Mouse (Mus musculus): ENCODE measurements at regions not wholly inside any gene's neighbourhood (a gene's known extent, or its start where the extent isn't known, plus 50 kb on each side); places are given as distances from the start of the nearest gene placed in this dataset.
A peak's percentile ranks its signal among the peaks of the same experiment; 100 is the strongest.

- Histone ChIP-seq H3K4me1 (ENCODE audit: control insufficient read depth, insufficient read depth, low read length) (0 out of 2 replicates have a peak, but pooled peaks cover 6% of the 10 kb centered on the region), H3K4me3 (ENCODE audit: low read depth, low read length) (peak overlapping the region; percentile 15; the same call in 1 of the 2 replicates), H3K9ac (ENCODE audit: low read length) (peak overlapping the region; percentile 52), H3K27ac (replicated peaks; ENCODE audit: low read depth, low read length) (no peak overlapping the region), H3K27me3 (ENCODE audit: control insufficient read depth, insufficient read depth, low read length) (no peaks in the 10 kb centered on the region), H3K36me3 (ENCODE audit: control insufficient read depth, insufficient read depth, low read length) (no peaks in the 10 kb centered on the region), H3K9me3 (ENCODE audit: control insufficient read depth, low read length) (no peaks in the 10 kb centered on the region), H3K4me2 (ENCODE audit: low read depth, severe bottlenecking) (peak overlapping the region; percentile 50)
- 2% methylated on average over 13 of the region's 13 CpGs for WGBS
- ATAC-seq (ENCODE audit: insufficient number of reproducible peaks, low FRiP score, low TSS enrichment, low read depth), result peak; percentile 65; the same call in 1 of the 2 replicates
- DNase-seq (ENCODE audit: low spot score), result peak; percentile 69
Measured at GRCm38 (mm10) chr10:99461446-99461966, 198.5 kb downstream of the Dusp6 start.

- H3K27me3 ChIP-seq (ENCODE audit: control insufficient read depth, insufficient read depth, low read length), result no peaks in the 10 kb centered on the region
- H3K9me3 ChIP-seq (ENCODE audit: control insufficient read depth, low read length), result no peaks in the 10 kb centered on the region
- 88% methylated on average over 1 of the region's 1 CpGs for WGBS
- no peak overlapping the region for H3K27ac ChIP-seq (replicated peaks; ENCODE audit: low read depth, low read length)
- H3K9ac ChIP-seq (ENCODE audit: low read length), result no peak overlapping the region
- H3K4me1 ChIP-seq (ENCODE audit: control insufficient read depth, insufficient read depth, low read length), result 0 out of 2 replicates have a peak, but pooled peaks cover under 1% of the 10 kb centered on the region
- H3K4me3 ChIP-seq (ENCODE audit: low read depth, low read length), result no peak overlapping the region
- H3K4me2 ChIP-seq (ENCODE audit: low read depth, severe bottlenecking), result no peak overlapping the region
- no peak for ATAC-seq (ENCODE audit: insufficient number of reproducible peaks, low FRiP score, low TSS enrichment, low read depth)
- DNase-seq (ENCODE audit: low spot score), result no peak
- no peaks in the 10 kb centered on the region for H3K36me3 ChIP-seq (ENCODE audit: control insufficient read depth, insufficient read depth, low read length)
Measured at GRCm38 (mm10) chr10:99466695-99467094, 203.7 kb downstream of the Dusp6 start.

- H3K9ac ChIP-seq (ENCODE audit: low read length), result no peak overlapping the region
- H3K4me2 ChIP-seq (ENCODE audit: low read depth, severe bottlenecking), result no peak overlapping the region
- ATAC-seq (ENCODE audit: insufficient number of reproducible peaks, low FRiP score, low TSS enrichment, low read depth) (no peak), DNase-seq (ENCODE audit: low spot score) (no peak)
- no peaks in the 10 kb centered on the region for H3K36me3 ChIP-seq (ENCODE audit: control insufficient read depth, insufficient read depth, low read length)
- no peaks in the 10 kb centered on the region for H3K9me3 ChIP-seq (ENCODE audit: control insufficient read depth, low read length)
- no peaks in the 10 kb centered on the region for H3K4me1 ChIP-seq (ENCODE audit: control insufficient read depth, insufficient read depth, low read length)
- H3K27me3 ChIP-seq (ENCODE audit: control insufficient read depth, insufficient read depth, low read length), result no peaks in the 10 kb centered on the region
- 81% methylated on average over 9 of the region's 9 CpGs for WGBS
- H3K27ac ChIP-seq (replicated peaks; ENCODE audit: low read depth, low read length), result 0 out of 2 replicates have a peak overlapping the region, but pooled peaks have one; percentile 6
- no peak overlapping the region for H3K4me3 ChIP-seq (ENCODE audit: low read depth, low read length)
Measured at GRCm38 (mm10) chr10:99467319-99467842, 204.3 kb downstream of the Dusp6 start.

- ATAC-seq (ENCODE audit: insufficient number of reproducible peaks, low FRiP score, low TSS enrichment, low read depth), result no peak
- H3K4me1 ChIP-seq (ENCODE audit: control insufficient read depth, insufficient read depth, low read length), result no peaks in the 10 kb centered on the region
- WGBS, result 42% methylated on average over 3 of the region's 3 CpGs
Measured at GRCm38 (mm10) chr10:99468971-99469370, 205.9 kb downstream of the Dusp6 start.

GRCm38 (mm10) chr10:99471832-99472497, 208.9 kb downstream of the Dusp6 start:
- H3K27me3 ChIP-seq (ENCODE audit: control insufficient read depth, insufficient read depth, low read length), result no peaks in the 10 kb centered on the region
- no peaks in the 10 kb centered on the region for H3K9me3 ChIP-seq (ENCODE audit: control insufficient read depth, low read length)
- 77% methylated on average over 8 of the region's 8 CpGs for WGBS
- ATAC-seq (ENCODE audit: insufficient number of reproducible peaks, low FRiP score, low TSS enrichment, low read depth) (no peak), DNase-seq (ENCODE audit: low spot score) (no peak)
- no peak overlapping the region for H3K9ac ChIP-seq (ENCODE audit: low read length)
- H3K36me3 ChIP-seq (ENCODE audit: control insufficient read depth, insufficient read depth, low read length), result no peaks in the 10 kb centered on the region
- H3K4me2 ChIP-seq (ENCODE audit: low read depth, severe bottlenecking), result no peak overlapping the region
- H3K4me1 ChIP-seq (ENCODE audit: control insufficient read depth, insufficient read depth, low read length), result no peaks in the 10 kb centered on the region
- H3K27ac ChIP-seq (replicated peaks; ENCODE audit: low read depth, low read length), result no peak overlapping the region
- H3K4me3 ChIP-seq (ENCODE audit: low read depth, low read length), result no peak overlapping the region

More at GRCm38 (mm10) chr10:99468971-99469370, 205.9 kb downstream of the Dusp6 start:
- no peaks in the 10 kb centered on the region for H3K36me3 ChIP-seq (ENCODE audit: control insufficient read depth, insufficient read depth, low read length)
- no peak overlapping the region for H3K4me2 ChIP-seq (ENCODE audit: low read depth, severe bottlenecking)
- no peaks in the 10 kb centered on the region for H3K27me3 ChIP-seq (ENCODE audit: control insufficient read depth, insufficient read depth, low read length)
- H3K4me3 ChIP-seq (ENCODE audit: low read depth, low read length), result no peak overlapping the region
- H3K27ac ChIP-seq (replicated peaks; ENCODE audit: low read depth, low read length), result no peak overlapping the region
- no peak overlapping the region for H3K9ac ChIP-seq (ENCODE audit: low read length)
- no peak for DNase-seq (ENCODE audit: low spot score)
- no peaks in the 10 kb centered on the region for H3K9me3 ChIP-seq (ENCODE audit: control insufficient read depth, low read length)

GRCm38 (mm10) chr10:99472806-99473205, 209.8 kb downstream of the Dusp6 start:
- H3K4me2 ChIP-seq (ENCODE audit: low read depth, severe bottlenecking), result no peak overlapping the region
- H3K27me3 ChIP-seq (ENCODE audit: control insufficient read depth, insufficient read depth, low read length), result no peaks in the 10 kb centered on the region
- DNase-seq (ENCODE audit: low spot score), result no peak
- no peaks in the 10 kb centered on the region for H3K9me3 ChIP-seq (ENCODE audit: control insufficient read depth, low read length)
- H3K9ac ChIP-seq (ENCODE audit: low read length), result no peak overlapping the region
- ATAC-seq (ENCODE audit: insufficient number of reproducible peaks, low FRiP score, low TSS enrichment, low read depth), result no peak
- H3K4me3 ChIP-seq (ENCODE audit: low read depth, low read length), result no peak overlapping the region
- H3K36me3 ChIP-seq (ENCODE audit: control insufficient read depth, insufficient read depth, low read length), result no peaks in the 10 kb centered on the region
- no peak overlapping the region for H3K27ac ChIP-seq (replicated peaks; ENCODE audit: low read depth, low read length)
- no peaks in the 10 kb centered on the region for H3K4me1 ChIP-seq (ENCODE audit: control insufficient read depth, insufficient read depth, low read length)
- 68% methylated on average over 4 of the region's 4 CpGs for WGBS

GRCm38 (mm10) chr10:99473758-99474157, 210.7 kb downstream of the Dusp6 start:
- Histone ChIP-seq H3K27ac (replicated peaks; ENCODE audit: low read depth, low read length) (no peak overlapping the region), H3K27me3 (ENCODE audit: control insufficient read depth, insufficient read depth, low read length) (no peaks in the 10 kb centered on the region), H3K4me1 (ENCODE audit: control insufficient read depth, insufficient read depth, low read length) (no peaks in the 10 kb centered on the region), H3K4me2 (ENCODE audit: low read depth, severe bottlenecking) (no peak overlapping the region), H3K4me3 (ENCODE audit: low read depth, low read length) (no peak overlapping the region), H3K36me3 (ENCODE audit: control insufficient read depth, insufficient read depth, low read length) (no peaks in the 10 kb centered on the region), H3K9me3 (ENCODE audit: control insufficient read depth, low read length) (no peaks in the 10 kb centered on the region), H3K9ac (ENCODE audit: low read length) (no peak overlapping the region)
- no peak for ATAC-seq (ENCODE audit: insufficient number of reproducible peaks, low FRiP score, low TSS enrichment, low read depth)
- 93% methylated on average over 9 of the region's 9 CpGs for WGBS
- DNase-seq (ENCODE audit: low spot score), result no peak

GRCm38 (mm10) chr10:99474546-99474945, 211.5 kb downstream of the Dusp6 start:
- DNase-seq (ENCODE audit: low spot score) (no peak), ATAC-seq (ENCODE audit: insufficient number of reproducible peaks, low FRiP score, low TSS enrichment, low read depth) (no peak)
- Histone ChIP-seq H3K36me3 (ENCODE audit: control insufficient read depth, insufficient read depth, low read length) (no peaks in the 10 kb centered on the region), H3K27me3 (ENCODE audit: control insufficient read depth, insufficient read depth, low read length) (no peaks in the 10 kb centered on the region), H3K4me2 (ENCODE audit: low read depth, severe bottlenecking) (no peak overlapping the region), H3K9ac (ENCODE audit: low read length) (no peak overlapping the region), H3K4me1 (ENCODE audit: control insufficient read depth, insufficient read depth, low read length) (no peaks in the 10 kb centered on the region), H3K4me3 (ENCODE audit: low read depth, low read length) (no peak overlapping the region), H3K9me3 (ENCODE audit: control insufficient read depth, low read length) (no peaks in the 10 kb centered on the region), H3K27ac (replicated peaks; ENCODE audit: low read depth, low read length) (no peak overlapping the region)
- 87% methylated on average over 8 of the region's 8 CpGs for WGBS

All from limb, embryonic 11.5 days (tissue).